Mouse (Mus musculus) frontal cortex, postnatal 10 days (tissue): ENCODE measurements at regions not wholly inside any gene's neighbourhood (a gene's known extent, or its start where the extent isn't known, plus 50 kb on each side); places are given as distances from the start of the nearest gene placed in this dataset.

Experiments
- DNase-seq, 2 experiments: peaks; one replicate each; pipeline ENCODE4 v3.0.0; 2022; ENCODE audit warnings: low spot score in 2 of 2, mixed read lengths in 1 of 2

DNA sequence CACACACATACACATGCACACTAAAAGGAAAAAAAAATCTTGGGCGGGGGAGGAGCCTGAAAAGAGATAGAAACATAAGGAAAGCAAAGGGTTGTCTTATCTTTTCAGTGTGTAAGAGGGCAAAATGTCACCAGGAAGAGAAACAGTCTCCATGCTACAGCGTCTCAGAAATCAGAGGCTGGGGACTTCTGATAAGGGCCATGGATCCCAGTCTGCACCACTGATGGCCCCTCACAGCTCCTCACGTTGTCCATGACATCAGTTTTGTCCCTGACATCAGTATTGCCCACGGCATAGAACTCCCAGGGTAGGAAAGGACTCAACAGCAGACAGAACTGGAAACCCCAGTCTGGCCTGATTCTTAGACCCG is 135.0 kb downstream of the 2410131K14Rik start:
- DNase-seq, result no peak

GRCm38 (mm10) chr5:118380422-118381293 is 135.6 kb downstream of the 2410131K14Rik start:
- peak; percentile 49 to 61 for DNase-seq

GRCm38 (mm10) chr5:118381294-118381675 is 136.3 kb downstream of the 2410131K14Rik start:
- DNase-seq, result peak; percentile 56 to 63

DNA sequence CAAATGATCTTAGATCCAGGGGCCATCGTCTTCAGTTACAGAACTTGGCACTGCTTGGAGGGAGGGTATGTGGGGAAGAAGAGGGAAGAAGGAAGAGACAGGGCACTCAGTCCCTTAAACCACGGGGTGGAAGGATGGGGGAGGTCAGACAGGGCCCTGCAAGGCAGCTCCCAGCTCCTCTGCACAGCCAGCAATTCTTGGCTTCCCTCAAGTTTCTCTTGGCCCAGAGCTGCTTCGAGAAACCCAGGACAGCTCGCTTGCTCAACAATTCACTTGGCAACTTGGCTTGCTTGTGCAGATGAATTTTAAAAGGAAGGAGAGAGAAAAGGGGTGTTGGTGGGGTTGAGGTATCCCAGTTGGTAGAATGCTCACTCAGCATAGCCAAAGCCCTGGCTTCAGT is 141.1 kb downstream of the 2410131K14Rik start:
- no peak for DNase-seq

DNA sequence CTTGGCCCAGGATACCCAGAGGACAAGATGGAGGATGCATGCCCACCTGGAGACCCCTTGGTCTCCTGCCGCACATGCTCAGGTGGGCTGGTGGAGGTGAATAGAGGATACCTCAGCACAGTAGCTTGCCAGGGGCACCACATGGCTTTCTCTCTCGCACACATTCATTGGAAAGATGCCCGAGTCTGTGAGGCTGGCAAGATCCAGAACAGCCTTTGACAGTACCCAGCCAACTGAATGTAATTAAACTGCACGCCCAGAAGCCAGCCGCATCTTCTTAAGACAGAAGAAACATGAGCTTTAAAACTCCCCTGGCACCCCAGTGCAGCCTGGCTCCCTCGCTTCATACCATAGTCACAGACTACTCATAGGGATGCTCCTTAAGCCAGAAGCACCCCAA is 143.4 kb downstream of the 2410131K14Rik start:
- peak in 1 of 2 experiments; percentile 31 for DNase-seq

- DNase-seq, result no peak
Measured at GRCm38 (mm10) chr5:118390691-118391373, 145.8 kb downstream of the 2410131K14Rik start.

GRCm38 (mm10) chr5:118392932-118393487 is 148.0 kb downstream of the 2410131K14Rik start:
- DNase-seq, result no peak

- no peak for DNase-seq
Measured at GRCm38 (mm10) chr5:118394051-118394450, 149.0 kb downstream of the 2410131K14Rik start.

DNA sequence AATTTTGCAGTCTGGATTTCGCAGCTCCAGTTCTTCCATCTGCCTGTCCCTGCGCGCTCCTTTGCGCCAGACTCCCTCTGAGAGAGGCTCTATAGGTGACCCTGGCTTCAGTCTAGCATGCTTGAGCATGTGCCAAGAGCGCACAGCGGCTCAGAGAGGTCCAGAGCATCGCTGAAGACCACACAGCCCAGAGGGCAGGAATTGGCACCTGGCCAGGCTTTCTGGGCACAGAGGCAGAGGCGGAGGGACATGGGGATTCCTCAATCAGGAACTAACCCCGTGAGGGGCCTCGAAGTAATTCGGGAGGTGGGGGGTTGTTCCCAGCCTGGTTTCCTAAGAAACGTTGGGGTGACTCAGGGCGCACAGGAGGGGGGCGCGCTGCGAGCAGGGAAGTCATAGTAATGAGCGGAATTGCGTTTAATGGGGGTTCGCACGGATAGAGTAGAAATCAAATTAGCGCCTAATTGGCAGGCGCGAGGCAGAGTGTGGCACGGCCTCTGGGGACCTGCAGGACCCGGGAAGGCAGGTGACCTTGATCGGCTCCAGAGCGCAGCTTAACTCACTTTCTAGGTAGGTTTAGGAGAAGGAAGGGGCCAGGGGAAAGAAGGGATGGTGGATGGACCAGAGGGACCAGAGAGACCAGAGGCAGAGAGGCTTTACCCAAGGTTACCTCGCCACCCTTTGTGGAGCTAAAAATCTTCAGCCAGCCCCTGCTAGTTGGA is 151.1 kb downstream of the 2410131K14Rik start:
- peak; percentile 53 for DNase-seq

- no peak for DNase-seq
Measured at GRCm38 (mm10) chr5:118400926-118401325, 155.9 kb downstream of the 2410131K14Rik start.

DNA sequence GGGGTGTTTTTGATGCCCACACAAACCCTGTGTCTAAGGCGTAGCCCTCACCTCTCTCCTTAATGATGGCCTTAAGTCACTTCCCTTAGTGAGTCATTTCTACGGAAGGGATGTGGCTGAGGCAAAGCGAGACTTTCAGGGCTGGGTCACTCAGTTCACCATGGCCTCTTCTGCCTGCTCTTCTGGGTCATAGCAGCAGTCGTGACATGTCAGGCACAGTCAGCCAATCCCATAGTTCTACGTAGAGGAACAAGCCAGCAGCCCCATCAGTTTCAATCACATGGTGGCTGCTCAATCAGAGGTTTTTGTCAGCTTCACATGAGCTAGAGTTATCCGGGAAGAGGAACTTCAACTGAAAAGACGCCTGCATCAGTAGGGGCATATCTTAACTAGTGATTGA is 156.1 kb upstream of the Med13l start:
- no peak for DNase-seq

DNA sequence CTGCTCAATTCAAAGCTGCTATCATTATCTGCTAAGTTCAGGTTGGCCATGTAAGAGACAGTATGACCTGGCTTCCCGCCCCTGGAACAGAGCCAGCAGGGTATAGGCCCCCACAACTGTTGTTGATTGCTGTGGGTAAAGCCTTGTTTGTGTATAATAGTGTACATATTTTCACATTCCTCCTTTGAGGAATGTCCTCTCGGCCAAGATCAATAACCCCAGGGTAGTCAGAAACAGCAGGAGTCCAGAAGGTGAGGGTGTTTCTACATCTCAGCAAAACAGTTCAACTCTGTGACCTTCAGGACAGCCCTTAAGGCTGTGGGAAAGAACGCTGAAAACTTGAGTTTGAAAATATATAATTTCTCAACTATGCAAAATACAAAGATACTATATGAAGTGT is 155.1 kb upstream of the Med13l start:
- no peak for DNase-seq

DNA sequence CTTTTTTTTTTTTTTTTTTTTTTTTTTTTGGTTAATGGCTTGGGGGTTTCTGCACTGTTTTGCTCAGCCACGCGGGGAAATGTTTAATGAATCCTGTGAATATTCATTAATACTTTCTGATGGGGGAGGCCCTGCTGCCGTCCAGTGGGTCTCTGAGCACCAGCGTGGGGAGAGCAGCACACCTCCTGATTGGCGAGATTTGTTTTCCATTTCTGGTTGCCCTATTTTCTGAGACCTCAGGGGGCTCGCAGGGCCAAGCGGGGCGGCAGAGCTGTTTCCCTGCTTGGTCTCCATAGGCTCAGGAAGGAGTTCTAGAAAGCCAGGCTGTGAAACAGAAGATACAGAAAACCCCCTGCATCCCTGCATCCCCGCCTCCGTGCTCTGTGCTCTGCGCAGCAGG is 153.0 kb upstream of the Med13l start:
- DNase-seq, result no peak

DNA sequence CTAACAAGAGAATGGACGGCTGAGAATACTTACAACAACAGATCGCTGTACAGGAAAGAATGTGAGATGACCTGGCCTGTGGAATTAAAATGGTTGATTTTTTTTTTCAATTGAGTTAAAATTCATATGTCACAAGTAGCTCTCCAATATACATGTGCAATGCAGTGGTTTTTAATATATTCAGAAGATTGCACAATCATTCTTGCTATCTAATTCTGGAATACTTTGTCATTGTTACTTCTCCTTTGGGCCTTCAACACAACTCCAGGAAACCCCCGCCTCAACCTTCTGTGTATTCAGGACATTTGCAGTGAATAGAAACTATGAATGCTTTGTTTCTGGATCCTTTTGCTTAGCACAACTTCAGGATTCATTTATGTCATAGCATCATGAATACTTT is 152.5 kb upstream of the Med13l start:
- no peak for DNase-seq

GRCm38 (mm10) chr5:118408826-118409225 is 151.7 kb upstream of the Med13l start:
- DNase-seq, result no peak

DNA sequence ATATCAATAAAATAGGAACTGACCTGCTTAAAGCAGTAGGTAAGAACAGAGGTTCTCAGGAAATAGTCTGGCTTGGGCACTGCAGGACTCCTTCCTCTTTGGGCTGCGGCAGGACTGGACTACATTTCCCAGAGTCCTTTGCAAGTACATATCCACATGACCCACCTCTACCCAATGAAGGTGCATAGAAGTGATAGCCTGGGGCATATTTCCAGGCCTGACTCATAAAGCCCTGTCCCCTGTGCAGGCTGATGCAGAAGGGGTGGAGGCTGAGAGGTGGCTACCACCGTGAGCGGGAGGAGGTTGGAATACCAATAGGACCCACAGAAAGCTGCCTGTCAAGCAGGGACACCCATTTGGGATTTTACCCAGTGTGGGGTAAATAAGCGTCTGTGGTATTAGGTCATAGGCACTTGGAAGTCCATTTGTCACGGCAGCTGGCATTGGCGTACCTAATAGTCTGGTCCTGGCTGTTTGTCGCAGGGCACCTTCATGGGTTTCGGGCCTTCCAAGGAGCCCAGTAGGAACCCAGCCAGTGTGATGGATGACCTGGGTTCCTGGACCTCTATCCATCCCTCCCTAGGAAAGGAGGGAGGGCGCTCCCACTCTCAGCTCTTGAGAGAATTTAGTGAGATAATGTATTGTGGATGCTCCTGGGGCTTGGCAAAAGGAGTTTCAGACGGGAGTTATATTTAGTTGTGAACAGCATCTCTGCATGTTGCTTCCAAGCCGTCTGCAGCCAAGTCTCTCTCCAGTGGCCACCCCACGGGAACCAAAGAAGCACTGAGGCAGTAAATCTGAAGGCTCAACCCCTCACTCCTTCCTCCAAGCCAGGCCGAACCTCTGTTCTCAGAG is 146.8 kb upstream of the Med13l start:
- DNase-seq, result peak; percentile 65 to 75

GRCm38 (mm10) chr5:118419344-118420037 is 141.0 kb upstream of the Med13l start:
- no peak for DNase-seq

GRCm38 (mm10) chr5:118421884-118422821 is 138.3 kb upstream of the Med13l start:
- peak; percentile 59 to 82 for DNase-seq

DNA sequence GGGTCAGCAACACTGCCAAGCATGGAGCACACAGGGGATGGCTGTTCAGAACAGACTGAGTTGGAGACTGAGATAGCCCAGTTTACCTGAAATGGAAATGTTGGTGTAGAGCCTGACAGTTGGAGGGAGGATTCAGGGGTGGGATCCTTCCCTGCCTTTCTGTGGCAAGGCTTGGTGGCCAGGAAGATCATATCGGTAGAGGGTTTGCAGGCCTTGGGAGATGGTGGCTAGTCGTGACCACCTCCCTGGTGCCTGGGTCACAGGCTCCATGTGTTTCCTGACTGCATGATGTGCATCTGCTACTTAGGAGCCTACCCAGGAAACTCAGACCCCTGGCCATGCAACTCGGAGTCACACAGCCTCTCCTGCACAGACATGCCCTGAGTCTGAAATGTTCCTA is 136.3 kb upstream of the Med13l start:
- no peak for DNase-seq
